Mouse (Mus musculus): ENCODE results near the gene Ngp. TPM values are rescaled to one million over a fixed set of nuclear protein-coding genes. Genes with fewer than 3 reads are reported as not detected.
"Not testable (repeated sequence)": the region's sequence is repeated elsewhere in the genome, so short reads cannot be mapped to it uniquely, and the experiment has no call there.

Ngp gene
- polyA plus RNA-seq, 1 experiment from 2014 or later: not detected

DNA sequence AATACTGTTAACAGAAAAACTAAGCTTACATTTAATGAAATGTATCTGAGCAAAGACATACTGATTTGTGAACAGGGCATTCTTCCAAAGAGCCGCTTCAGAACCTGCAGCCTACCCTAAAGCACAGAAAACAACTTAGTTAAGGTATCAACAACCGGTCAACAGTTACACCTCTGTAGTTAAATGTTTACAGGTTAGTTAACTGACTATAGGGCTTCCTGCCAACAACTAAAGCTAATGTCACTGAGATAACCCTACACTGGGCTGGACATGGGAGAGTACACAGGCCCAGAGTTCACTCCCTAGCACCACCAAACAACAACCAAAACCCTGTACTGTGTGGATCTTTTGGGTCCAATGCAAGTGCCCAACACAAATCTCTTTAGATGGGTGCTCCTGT lies 16.8 kb upstream of the Ngp start:
- no peaks in the 10 kb centered on the region for H3K27me3 ChIP-seq (ENCODE audit: insufficient read depth, poor library complexity, severe bottlenecking)
- no peaks in the 10 kb centered on the region for H3K9me3 ChIP-seq
- DNase-seq (ENCODE audit: low spot score): no peak
- over 99% methylated on average over 2 of the region's 2 CpGs for WGBS
- no peak overlapping the region for H3K27ac ChIP-seq
- no peak overlapping the region for H3K4me3 ChIP-seq
- peaks cover 33% of the 10 kb centered on the region for H3K36me3 ChIP-seq
- H3K4me1 ChIP-seq: peaks cover 13% of the 10 kb centered on the region

DNA sequence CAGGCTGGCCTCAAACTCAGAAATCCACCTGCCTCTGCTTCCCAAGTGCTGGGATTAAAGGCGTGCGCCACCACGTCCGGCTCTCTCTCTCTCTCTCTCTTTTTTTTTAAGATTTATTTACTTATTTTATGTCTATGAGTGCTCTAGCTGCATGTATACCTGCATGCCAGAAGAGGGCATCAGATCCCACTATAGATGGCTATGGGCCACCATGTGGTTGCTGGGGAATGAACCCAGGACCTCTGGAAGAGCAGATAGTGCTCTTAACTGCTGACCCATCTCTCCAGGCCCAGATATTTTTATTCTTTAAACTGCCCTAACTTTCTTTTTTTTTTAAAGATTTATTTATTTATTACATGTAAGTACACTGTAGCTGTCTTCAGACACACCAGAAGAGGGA lies 16.3 kb upstream of the Ngp start:
- peaks cover 28% of the 10 kb centered on the region; the same call in 1 of the 2 replicates for H3K36me3 ChIP-seq
- H3K27ac ChIP-seq; H3K9me3 ChIP-seq; H3K4me3 ChIP-seq; H3K27me3 ChIP-seq (ENCODE audit: insufficient read depth, poor library complexity, severe bottlenecking); DNase-seq (ENCODE audit: low spot score): not testable (repeated sequence)
- peaks cover 13% of the 10 kb centered on the region for H3K4me1 ChIP-seq
- 89% methylated on average over 4 of the region's 4 CpGs for WGBS

- Histone ChIP-seq H3K27ac (peak overlapping the region; percentile 93), H3K4me3 (peak overlapping the region; percentile 84), H3K9me3 (no peaks in the 10 kb centered on the region), H3K27me3 (ENCODE audit: insufficient read depth, poor library complexity, severe bottlenecking) (0 out of 2 replicates have a peak, but pooled peaks cover 2% of the 10 kb centered on the region), H3K36me3 (peaks cover 12% of the 10 kb centered on the region; the same call in 1 of the 2 replicates), H3K4me1 (peaks cover 21% of the 10 kb centered on the region)
- peak; percentile 80 for DNase-seq (ENCODE audit: low spot score)
- 2% methylated on average over 41 of the region's 41 CpGs for WGBS
These were observed 12.0 kb upstream of the Ngp start for GRCm38 (mm10) chr9:110407311-110408098.

- H3K36me3 ChIP-seq: peaks cover 12% of the 10 kb centered on the region; the same call in 1 of the 2 replicates
- peak; percentile 99 for DNase-seq (ENCODE audit: low spot score)
- H3K27me3 ChIP-seq (ENCODE audit: insufficient read depth, poor library complexity, severe bottlenecking): 0 out of 2 replicates have a peak, but pooled peaks cover 2% of the 10 kb centered on the region
- WGBS: 1% methylated on average over 39 of the region's 39 CpGs
- peak within 1 kb of the TSS; percentile 84 for H3K4me3 ChIP-seq
- H3K9me3 ChIP-seq: no peaks in the 10 kb centered on the region
- H3K4me1 ChIP-seq: peaks cover 26% of the 10 kb centered on the region
- H3K27ac ChIP-seq: peak within 1 kb of the TSS; percentile 93
These were observed 11.3 kb upstream of the Ngp start, which contains the start of gene Ptpn23 for GRCm38 (mm10) chr9:110408099-110408773. TSS of gene Ptpn23 (minus strand) at chr9:110408213.

DNA sequence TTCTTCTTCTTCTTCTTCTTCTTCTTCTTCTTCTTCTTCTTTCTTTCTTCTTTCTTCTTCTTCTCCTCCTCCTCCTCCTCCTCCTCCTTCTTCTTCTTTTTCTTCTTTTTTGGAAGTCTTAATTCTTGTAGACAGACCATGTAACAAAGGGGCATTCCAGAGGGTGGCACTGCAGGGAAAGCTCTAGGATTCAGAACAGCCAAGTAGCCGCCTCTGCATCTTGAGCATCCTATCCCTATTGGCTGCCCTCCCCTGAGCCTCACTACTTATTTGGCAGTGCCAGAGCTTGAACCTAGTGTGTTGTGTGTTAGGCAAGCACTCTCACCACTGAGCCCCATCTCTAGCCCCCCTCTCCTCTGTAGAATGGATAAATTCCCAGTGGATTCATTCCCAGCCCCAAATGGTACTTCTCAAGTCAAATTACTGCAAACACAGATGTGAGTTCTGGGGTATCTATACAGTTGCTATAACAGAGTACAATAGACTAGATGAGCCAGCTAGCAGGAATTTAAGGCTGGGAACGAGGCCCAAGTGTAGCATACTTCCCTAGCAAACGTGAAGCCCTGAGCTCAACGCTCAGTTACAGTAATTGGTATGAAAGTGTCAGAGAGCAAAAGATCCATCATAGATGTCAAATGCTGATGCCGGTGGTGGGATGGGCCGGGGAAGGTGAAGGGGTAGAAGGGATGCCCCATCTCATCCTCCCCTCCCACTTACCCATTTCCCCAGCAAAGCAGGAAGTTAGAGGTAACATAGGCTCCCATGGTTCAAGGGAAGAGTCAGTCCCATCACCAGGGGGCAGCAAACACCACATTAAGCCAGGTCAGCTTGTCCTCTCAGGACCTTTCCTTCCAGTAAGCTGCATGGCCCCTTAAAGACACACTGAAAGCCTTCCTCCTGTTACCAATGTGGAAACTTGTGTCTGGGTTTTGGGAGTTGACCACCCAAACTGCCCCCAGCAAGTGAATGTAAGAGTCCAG lies 8.3 kb upstream of the Ngp start:
- 0 out of 2 replicates have a peak, but pooled peaks cover 2% of the 10 kb centered on the region for H3K27me3 ChIP-seq (ENCODE audit: insufficient read depth, poor library complexity, severe bottlenecking)
- no peak overlapping the region for H3K4me3 ChIP-seq
- peaks cover 26% of the 10 kb centered on the region for H3K4me1 ChIP-seq
- no peaks in the 10 kb centered on the region for H3K9me3 ChIP-seq
- no peaks in the 10 kb centered on the region for H3K36me3 ChIP-seq
- H3K27ac ChIP-seq: no peak overlapping the region
- 40% methylated on average over 6 of the region's 6 CpGs for WGBS
- DNase-seq (ENCODE audit: low spot score): peak; percentile 92

DNA sequence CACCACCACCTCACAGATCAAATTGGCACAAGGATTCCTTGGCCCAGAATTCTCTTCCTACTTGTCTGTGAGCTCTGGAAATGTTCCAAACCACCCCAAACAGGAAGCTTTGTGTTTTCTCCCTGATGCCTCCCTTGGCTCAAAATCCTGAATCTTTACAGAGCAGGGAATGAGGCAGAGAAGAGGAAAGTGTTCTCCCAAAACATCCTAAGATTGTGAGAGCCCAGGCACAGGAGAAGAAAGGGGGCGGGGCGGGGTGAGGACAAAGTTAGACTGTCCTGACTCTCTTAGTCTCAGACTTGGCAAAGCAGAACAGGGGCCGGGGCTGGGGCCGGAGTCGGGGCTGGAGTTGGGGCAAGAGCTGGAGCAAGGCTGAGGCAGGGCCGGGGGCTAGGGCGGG lies 6.6 kb upstream of the Ngp start:
- Histone ChIP-seq H3K36me3 (no peaks in the 10 kb centered on the region), H3K4me1 (peaks cover 17% of the 10 kb centered on the region), H3K27ac (no peak overlapping the region), H3K4me3 (no peak overlapping the region), H3K9me3 (no peaks in the 10 kb centered on the region), H3K27me3 (ENCODE audit: insufficient read depth, poor library complexity, severe bottlenecking) (0 out of 2 replicates have a peak, but pooled peaks cover 2% of the 10 kb centered on the region)
- 81% methylated on average over 7 of the region's 7 CpGs for WGBS
- no peak for DNase-seq (ENCODE audit: low spot score)

DNA sequence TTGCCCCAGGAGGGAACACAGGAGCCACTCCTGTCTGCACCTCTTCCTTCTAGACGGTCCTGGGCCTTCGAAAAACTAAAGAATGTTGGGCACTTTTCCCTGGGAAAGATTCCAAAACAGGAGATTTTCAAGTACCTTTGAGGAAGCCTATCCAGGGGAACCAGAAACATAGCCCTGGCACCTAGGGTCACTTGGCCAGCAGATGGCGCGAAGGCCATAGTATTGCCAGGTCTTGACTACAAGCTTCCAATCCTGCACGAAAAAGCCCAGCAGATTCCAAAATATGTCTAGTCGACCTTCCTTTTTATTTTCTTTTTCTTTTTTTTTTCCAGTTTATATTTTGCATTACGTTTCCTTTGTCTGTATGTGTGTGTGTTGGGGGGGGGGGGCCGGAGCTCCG lies 5.8 kb upstream of the Ngp start:
- Histone ChIP-seq H3K9me3 (no peaks in the 10 kb centered on the region), H3K36me3 (no peaks in the 10 kb centered on the region), H3K27ac (no peak overlapping the region), H3K27me3 (ENCODE audit: insufficient read depth, poor library complexity, severe bottlenecking) (0 out of 2 replicates have a peak, but pooled peaks cover 2% of the 10 kb centered on the region), H3K4me1 (peaks cover 13% of the 10 kb centered on the region; the same call in 1 of the 2 replicates), H3K4me3 (no peak overlapping the region)
- no peak for DNase-seq (ENCODE audit: low spot score)
- WGBS: 51% methylated on average over 9 of the region's 9 CpGs

DNA sequence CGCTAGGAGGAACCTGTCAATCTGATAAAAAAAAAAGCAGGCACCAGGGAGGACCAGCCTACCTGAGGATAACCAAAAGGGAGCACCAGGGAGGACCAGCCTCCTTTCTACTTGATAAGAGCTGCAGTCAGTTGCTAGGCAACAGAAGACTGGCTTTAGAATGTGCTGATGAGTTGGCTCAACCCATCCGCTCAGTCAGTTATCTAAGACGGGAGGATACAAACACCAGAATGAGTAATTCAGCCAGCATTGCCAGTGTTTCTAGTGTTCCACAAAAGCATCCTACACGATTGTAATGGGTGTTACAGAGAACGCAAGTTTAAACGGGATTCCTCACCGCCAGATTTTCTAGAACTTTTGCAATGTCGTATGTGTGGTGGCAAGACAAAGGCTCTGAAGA lies 11.7 kb downstream of the Ngp start:
- Histone ChIP-seq H3K27me3 (ENCODE audit: insufficient read depth, poor library complexity, severe bottlenecking) (no peaks in the 10 kb centered on the region), H3K9me3 (no peaks in the 10 kb centered on the region), H3K36me3 (peaks cover 65% of the 10 kb centered on the region), H3K4me1 (no peaks in the 10 kb centered on the region), H3K27ac (no peak overlapping the region), H3K4me3 (no peak overlapping the region)
- 66% methylated on average over 8 of the region's 8 CpGs for WGBS
- DNase-seq (ENCODE audit: low spot score): no peak

GRCm38 (mm10) chr9:110433045-110433444 lies 13.5 kb downstream of the Ngp start:
- Histone ChIP-seq H3K4me1 (no peaks in the 10 kb centered on the region), H3K9me3 (no peaks in the 10 kb centered on the region), H3K27me3 (ENCODE audit: insufficient read depth, poor library complexity, severe bottlenecking) (no peaks in the 10 kb centered on the region), H3K27ac (no peak overlapping the region), H3K4me3 (no peak overlapping the region), H3K36me3 (peaks cover 66% of the 10 kb centered on the region)
- DNase-seq (ENCODE audit: low spot score): no peak
- 91% methylated on average over 2 of the region's 2 CpGs for WGBS

- no peak for DNase-seq (ENCODE audit: low spot score)
- Histone ChIP-seq H3K4me1 (no peaks in the 10 kb centered on the region), H3K27me3 (ENCODE audit: insufficient read depth, poor library complexity, severe bottlenecking) (no peaks in the 10 kb centered on the region), H3K36me3 (peaks cover 55% of the 10 kb centered on the region), H3K9me3 (no peaks in the 10 kb centered on the region), H3K4me3 (no peak overlapping the region), H3K27ac (no peak overlapping the region)
- 90% methylated on average over 11 of the region's 11 CpGs for WGBS
These were observed 16.5 kb downstream of the Ngp start for GRCm38 (mm10) chr9:110436041-110436440.

- no peaks in the 10 kb centered on the region for H3K27me3 ChIP-seq (ENCODE audit: insufficient read depth, poor library complexity, severe bottlenecking)
- no peak overlapping the region for H3K4me3 ChIP-seq
- no peak overlapping the region for H3K27ac ChIP-seq
- peaks cover 55% of the 10 kb centered on the region for H3K36me3 ChIP-seq
- WGBS: 49% methylated on average over 5 of the region's 5 CpGs
- H3K9me3 ChIP-seq: no peaks in the 10 kb centered on the region
- no peaks in the 10 kb centered on the region for H3K4me1 ChIP-seq
- no peak for DNase-seq (ENCODE audit: low spot score)
These were observed 20.5 kb downstream of the Ngp start for GRCm38 (mm10) chr9:110440049-110440448.

DNA sequence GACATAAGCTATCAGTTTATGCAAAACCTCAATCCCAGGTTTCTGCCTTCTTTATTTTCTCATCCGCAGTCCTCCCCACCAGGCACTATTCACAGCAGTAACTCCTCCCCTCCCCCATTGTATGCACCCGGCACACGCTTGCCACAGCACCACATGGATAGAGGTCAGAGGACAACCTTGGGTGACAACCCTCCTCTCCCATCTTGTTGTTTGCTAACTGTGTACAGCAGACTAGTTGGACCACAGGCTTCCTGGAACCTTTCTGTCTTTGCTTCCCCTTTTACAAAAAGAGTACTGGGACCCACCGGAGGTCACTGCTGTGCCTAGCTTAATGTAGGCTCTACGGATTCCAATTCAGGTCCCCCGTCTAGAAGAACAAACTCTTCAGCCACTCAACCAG lies 21.0 kb downstream of the Ngp start:
- H3K4me3 ChIP-seq: no peak overlapping the region
- no peaks in the 10 kb centered on the region for H3K9me3 ChIP-seq
- H3K4me1 ChIP-seq: no peaks in the 10 kb centered on the region
- no peak for DNase-seq (ENCODE audit: low spot score)
- peaks cover 50% of the 10 kb centered on the region for H3K36me3 ChIP-seq
- no peak overlapping the region for H3K27ac ChIP-seq
- H3K27me3 ChIP-seq (ENCODE audit: insufficient read depth, poor library complexity, severe bottlenecking): no peaks in the 10 kb centered on the region
- 89% methylated on average over 6 of the region's 6 CpGs for WGBS
